Mouse (Mus musculus) CD4-positive helper T cell, adult 2 months (primary cell): ENCODE measurements around the gene Nubp1.

Source experiments
- DNase-seq: peaks from one replicate; pipeline ENCODE4 v3.0.0-alpha.2; 2012; ENCODE audit warnings: low read depth, missing footprints, low spot score

The Nubp1 gene

GRCm38 (mm10) chr16:10467391-10468107, 55.8 kb downstream of the Nubp1 start:
- no peak for DNase-seq

DNA sequence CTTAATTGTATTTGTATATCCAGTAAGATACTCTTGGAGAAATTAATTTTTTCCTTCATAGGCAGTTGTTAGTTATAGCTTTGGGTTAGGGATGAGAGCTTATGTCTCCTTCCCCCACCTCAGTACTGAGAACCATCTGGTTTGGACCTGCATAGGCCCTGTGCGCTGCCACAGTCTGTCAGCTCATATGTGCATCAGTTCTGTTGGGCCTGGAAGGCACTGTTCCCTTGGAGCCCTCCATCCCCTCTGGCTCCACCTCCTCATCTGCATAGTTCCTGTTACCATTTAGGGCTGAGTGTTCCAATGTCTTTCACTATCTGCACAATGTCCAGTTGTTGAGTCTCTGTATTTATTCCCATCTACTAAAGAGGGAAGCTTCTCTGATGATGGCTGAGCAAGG, 56.5 kb downstream of the Nubp1 start:
- DNase-seq = no peak

GRCm38 (mm10) chr16:10471950-10472349, 60.2 kb downstream of the Nubp1 start:
- no peak for DNase-seq
